Mouse (Mus musculus) retina, postnatal 1 day (tissue): ENCODE results near the gene Il22ra1.
A peak's percentile ranks its signal among the peaks of the same experiment; 100 is the strongest.

ENCODE experiments used
- DNase-seq: peaks from one replicate; pipeline ENCODE4 v3.0.0-alpha.2; 2012

The Il22ra1 gene

DNA sequence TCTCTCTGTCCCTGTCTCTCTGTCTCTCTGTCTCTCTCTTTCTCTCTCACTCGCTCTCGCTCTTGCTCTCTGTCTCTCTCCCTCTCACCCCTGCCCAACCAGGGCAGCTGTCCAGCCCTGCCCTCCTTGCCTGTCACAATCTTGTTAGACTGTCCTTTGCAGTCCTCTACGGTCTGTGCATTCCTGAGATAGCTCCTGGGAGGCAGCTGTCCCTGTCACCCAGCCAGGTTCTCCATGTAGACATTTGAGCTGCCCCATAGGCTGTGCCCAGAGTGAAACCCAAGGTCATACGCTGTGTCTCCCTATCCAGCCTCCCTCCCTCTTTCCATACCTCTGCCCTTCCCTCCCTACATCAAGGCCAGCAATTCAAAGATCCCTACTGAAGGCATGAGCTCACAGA, 44.7 kb downstream of the Il22ra1 start:
- DNase-seq = no peak

DNA sequence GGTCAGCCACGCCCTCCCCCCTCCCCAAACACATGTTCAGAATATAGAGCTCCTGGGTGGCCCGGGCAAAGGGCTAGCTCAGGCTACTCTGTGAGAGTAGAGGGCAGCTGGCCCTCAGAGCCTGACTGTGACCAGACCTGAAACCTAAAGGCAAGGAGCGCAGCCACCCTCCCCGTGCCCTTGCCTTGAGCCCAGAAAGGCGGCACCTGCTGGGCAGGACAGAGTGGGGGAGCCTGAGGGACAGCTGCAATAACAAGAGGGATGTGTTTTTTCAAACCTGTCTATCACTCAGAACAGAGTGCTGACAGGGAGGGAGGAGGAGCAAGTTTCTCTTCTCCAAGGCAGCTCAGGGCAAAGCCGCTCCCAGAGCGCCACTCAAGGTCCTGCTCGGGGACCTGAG, 46.5 kb downstream of the Il22ra1 start:
- DNase-seq = no peak

DNA sequence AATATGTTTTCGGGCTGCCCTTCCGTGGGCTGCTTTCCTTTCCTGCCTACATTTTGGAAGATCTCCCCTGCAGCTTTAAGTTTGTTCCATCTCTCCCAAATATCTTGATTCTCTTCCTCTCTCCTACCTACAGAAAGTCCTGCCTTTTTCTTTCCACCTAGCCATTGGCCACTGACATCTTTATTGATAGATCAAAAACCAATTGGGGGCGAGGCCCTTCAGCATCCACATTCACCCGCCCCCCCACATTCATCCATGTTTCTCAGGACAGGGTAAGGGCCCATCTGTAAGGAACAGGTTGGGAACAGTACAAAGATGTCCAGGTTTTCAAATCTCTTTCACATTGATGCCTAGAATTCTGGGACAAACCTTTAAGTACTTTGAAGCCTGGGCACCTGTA, 48.9 kb downstream of the Il22ra1 start:
- no peak for DNase-seq

DNA sequence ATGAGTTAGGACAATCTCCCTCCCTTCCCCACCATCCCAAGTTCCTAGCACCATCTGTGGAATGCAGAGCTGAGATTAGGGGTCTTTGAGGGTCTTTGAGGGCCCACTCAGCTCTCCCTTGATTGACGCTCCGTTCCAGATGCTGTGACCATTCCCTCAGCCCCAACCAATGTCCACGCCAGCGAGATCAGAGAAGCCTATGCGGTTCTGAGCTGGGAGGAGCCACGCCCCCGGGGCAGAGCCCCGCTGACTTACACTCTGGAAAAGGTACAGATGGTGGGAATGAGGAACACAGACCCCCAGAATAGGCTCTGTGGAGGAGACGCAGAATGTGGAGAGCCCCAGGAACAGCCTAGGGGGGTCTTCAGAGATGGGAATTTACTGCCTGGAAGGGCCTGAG, 51.7 kb downstream of the Il22ra1 start:
- DNase-seq = no peak

DNA sequence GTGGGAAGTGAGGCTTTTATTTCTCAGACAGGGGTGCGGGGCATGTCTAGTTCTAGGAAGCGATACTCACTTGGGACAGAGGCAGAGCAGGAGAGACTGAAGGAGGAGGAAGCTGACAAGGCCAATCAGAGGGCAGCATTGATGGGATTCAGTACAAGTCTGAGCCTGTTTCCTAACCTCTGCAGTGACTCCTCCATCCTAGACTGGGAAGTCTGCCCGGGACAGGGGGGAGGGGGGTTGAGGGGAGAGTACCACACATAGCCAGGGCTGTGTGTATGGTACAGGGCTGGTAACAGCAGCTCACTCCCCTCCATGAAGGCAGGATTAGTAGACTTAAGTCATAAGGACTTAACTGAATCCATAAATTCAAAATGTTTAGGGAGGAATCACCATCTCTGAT, 52.3 kb downstream of the Il22ra1 start:
- no peak for DNase-seq

DNA sequence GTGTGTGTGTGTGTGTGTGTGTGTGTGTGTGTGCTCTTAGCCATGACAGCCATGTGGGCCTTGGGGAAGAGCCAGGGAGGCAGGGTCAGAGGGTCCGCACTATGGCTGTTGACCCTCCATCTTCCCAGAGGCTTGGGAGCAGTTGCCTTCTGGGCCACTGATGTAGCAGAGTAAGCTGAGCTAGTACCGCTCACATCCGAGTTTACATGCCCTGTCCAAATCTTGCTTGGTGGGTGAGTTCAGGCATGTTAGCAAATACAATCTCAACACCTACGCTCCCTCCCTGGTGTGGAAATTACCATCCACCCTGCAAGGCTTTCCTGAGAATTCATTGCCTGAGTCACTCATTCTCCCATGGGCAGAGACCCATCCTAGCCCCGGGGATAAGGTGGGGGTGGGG, 53.3 kb downstream of the Il22ra1 start:
- no peak for DNase-seq

DNA sequence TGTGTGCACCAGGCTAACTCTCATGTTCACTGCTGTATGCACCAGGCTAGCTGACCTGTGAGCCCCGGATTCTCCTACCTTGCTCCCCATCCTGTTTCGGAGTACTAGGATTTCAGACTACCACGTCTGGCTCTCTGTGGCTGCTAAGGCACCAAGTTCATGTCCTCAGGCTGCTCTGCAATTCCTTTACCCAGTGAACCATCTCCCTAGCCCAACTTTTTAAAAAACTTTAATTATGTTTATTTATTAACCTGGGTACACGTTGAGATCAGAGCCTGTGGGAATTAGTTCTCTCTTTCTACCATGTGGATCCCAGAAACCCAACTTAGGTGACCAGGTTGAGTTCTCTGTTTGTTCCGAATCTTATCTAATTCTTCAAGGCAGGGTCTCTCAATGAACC, 58.6 kb downstream of the Il22ra1 start:
- DNase-seq = no peak

DNA sequence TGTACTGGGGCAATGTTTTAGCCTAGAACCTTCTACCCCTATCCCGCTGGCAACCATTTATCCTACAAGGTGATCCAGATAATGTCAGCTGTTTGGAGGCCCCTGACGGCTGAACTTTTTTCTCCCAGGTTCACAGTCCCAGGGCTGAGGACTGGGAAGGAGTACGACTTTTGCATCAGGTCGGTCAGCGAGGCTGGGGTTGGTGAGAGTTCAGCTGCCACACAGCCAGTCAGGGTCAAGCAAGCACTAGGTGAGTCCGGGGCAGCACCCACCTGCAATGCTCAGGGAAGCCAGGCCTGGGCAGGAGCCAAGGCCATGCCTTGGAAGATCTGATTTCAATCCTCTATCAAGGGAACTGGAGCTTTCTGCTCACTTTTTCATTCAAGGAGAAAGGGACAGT, 59.3 kb downstream of the Il22ra1 start:
- no peak for DNase-seq

DNA sequence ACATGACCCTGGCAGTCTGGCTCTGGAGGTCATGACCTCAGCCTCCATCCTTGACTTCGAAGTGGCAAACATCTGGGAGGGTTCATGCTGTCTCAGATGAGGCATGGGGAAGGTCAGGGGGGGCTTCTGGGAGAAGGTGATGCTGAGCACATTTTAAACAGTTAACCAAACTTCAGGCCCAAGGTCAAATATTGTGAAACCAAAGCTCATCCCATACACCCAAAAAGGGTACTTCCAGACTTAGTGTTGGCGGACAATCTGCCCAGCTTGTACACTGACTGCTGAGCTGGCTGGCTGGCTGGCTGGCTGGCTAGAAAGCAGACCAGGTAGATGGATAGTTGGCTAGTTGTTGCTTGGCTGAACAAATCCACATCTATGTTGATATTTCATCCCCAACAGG, 61.2 kb downstream of the Il22ra1 start:
- DNase-seq = no peak

DNA sequence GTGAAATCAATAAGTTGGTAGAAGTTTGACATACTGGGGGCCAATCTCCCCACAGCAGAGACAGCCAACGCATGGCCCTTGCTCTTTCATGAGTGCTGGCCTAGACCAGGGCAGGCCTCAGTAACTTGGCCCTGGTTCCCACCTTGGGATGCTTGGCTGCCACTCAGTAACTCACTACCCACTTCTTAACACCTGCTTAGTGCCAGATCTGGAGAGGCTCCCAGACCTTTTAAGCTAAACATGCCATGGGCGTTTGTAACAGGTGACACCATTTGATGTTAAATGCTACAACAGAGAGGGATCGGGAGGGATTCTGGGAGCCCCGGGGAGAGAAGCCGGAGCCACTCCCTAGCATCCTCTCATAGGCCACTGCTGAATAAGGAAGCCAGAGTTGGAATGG, 64.8 kb downstream of the Il22ra1 start:
- DNase-seq = no peak

DNA sequence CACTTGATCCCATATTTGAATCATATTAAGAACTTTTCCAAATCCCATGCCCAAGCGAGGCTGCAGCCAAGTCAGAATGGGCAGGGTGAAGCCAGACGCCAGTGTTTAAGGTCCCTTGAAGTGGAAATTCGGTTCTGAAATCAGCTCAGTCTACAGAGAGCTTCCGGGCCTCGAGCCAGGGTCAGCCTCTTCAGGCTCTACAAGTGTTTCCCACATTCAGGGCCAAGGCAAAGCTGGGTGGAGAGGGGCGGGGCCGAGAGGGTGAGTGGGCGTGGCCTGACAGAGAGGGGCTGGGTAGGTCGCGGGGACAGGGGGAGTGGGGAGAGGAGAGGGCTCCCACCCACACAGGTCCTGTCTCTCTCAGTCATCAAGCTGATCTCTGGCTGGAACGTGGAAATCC, 70.0 kb downstream of the Il22ra1 start:
- peak; percentile 53 for DNase-seq

DNA sequence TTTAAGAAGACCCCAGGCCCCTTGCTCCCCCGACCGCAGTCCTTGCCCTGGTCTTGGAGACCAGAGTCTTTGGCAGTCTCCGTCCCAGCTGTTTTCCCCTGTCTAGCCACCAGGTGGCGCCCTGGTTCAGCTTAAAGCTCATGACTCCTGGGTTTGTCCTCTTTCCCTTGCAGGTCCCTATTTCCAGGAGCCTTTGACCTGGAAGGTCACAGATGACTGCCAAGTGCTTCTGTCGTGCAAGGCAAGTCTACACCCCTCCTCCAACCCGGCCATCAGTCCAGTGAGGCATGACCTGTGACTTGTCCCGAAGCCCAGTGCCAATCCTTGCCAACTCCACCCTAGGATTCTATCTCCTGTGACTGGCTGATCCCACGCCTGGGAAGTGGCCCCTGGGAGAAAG, 73.6 kb downstream of the Il22ra1 start:
- peak; percentile 90 for DNase-seq
